8 mouse cellular contexts compared by ENCODE assay signal in genomic region chr11:29692683-29693272, GRCm38 (mm10). TPM values are rescaled to one million over a fixed set of nuclear protein-coding genes. Genes with fewer than 3 reads are reported as not detected.
DNase-seq lines count a peak whose midpoint lies in the region; ATAC-seq and TF ChIP-seq lines count a peak whose summit lies in the region.

Gene Rtn4 (plus strand): TSS chr11:29692947.

- no peaks in the 10 kb centered on the region for H3K9me3 ChIP-seq in hindbrain, postnatal 0 days (ENCODE audit: low read length)

- intact Hi-C loops in gastrocnemius, adult 2 months (cut with DNase I): loop anchor here (1.0 to 10.0 kb wide), 3 partner anchors 145 to 425 kb away; partner anchors contain the start of genes Ccdc88a and Clhc1
- intact Hi-C loops in left cerebral cortex, adult 2 months (cut with DNase I): loop anchor here (1.0 to 10.0 kb wide), 3 partner anchors 144 to 428 kb away; partner anchors contain the start of genes Ccdc88a and Rps27a

- H3K27ac ChIP-seq in gastrocnemius, adult 2 months: peak within 1 kb of the TSS; percentile 95
- peak within 1 kb of the TSS; percentile 97 for H3K27ac ChIP-seq in hindbrain, postnatal 0 days
- peak within 1 kb of the TSS; percentile 96 for H3K27ac ChIP-seq in left cerebral cortex, adult 2 months

- H3K9ac ChIP-seq in hindbrain, postnatal 0 days (replicated peaks; ENCODE audit: low read length): peak within 1 kb of the TSS; percentile 87

- no peak; the same call in 1 of the 2 replicates for TF ChIP-seq CTCF in gastrocnemius, adult 2 months (IDR thresholded peaks at IDR 0.05)
- no peak for TF ChIP-seq CTCF in hindbrain, postnatal 0 days (IDR thresholded peaks at IDR 0.05; ENCODE audit: low read depth)
- no peak; the same call in 1 of the 2 replicates for TF ChIP-seq CTCF in left cerebral cortex, adult 2 months (IDR thresholded peaks at IDR 0.05)

- peak within 1 kb of the TSS; percentile 96 for H3K4me3 ChIP-seq in gastrocnemius, adult 2 months
- peak within 1 kb of the TSS; percentile 90 for H3K4me3 ChIP-seq in hindbrain, postnatal 0 days (ENCODE audit: low read length)
- peak within 1 kb of the TSS; percentile 92 for H3K4me3 ChIP-seq in left cerebral cortex, adult 2 months

- H3K4me1 ChIP-seq in hindbrain, postnatal 0 days (ENCODE audit: insufficient read depth, low read length): no peaks in the 10 kb centered on the region

- peak within 1 kb of the TSS; percentile 76 for H3K4me2 ChIP-seq in hindbrain, postnatal 0 days (ENCODE audit: low read depth, low read length)

- WGBS in hindbrain, postnatal 0 days: under 1% methylated on average over 43 of the region's 43 CpGs

- ATAC-seq in common myeloid progenitor, adult 5-6 weeks (replicated peaks; ENCODE audit: low read depth, poor library complexity, severe bottlenecking): peak; percentile 91
- ATAC-seq in hindbrain, postnatal 0 days: peak; percentile 98
- ATAC-seq in megakaryocyte, adult 5-6 weeks (ENCODE audit: poor library complexity, severe bottlenecking): peak; percentile 88

- no peaks in the 10 kb centered on the region for H3K36me3 ChIP-seq in hindbrain, postnatal 0 days (ENCODE audit: insufficient read depth, low read length)

- DNase-seq in ZHBTc4 (ENCODE audit: low read depth, low spot score): peak; percentile 100
- peak; percentile 99 for DNase-seq in gastrocnemius, adult 2 months
- peak; percentile 98 for DNase-seq in hindbrain, postnatal 0 days (ENCODE audit: low spot score)
- peak; percentile 95 to 97 for DNase-seq in left cerebral cortex, adult 2 months (ENCODE audit: extremely low spot score in 1 of 2, low spot score in 2 of 2)
- DNase-seq in right cerebral cortex, adult 2 months (ENCODE audit: low spot score in 2 of 2): peak; percentile 96 to 98
- peak; percentile 98 for DNase-seq in urinary bladder, postnatal 14 days (ENCODE audit: low spot score)

- no peaks in the 10 kb centered on the region for H3K27me3 ChIP-seq in hindbrain, postnatal 0 days (ENCODE audit: insufficient read depth, low read length)

RNA-seq across cellular contexts. Expression of gene Rtn4, which starts in this region (rescaled TPM):
- total RNA-seq in common myeloid progenitor, adult 5-6 weeks (2017): 84.0 and 96.0 TPM in 2 replicates
- 100 to 1,000 TPM; 639 to 764 TPM for total RNA-seq in gastrocnemius, adult 2 months (2021)
- 243 and 263 TPM in 2 replicates for total RNA-seq in hindbrain, postnatal 0 days (2014; rRNA removed)
- 130 and 135 TPM in 2 replicates for polyA plus RNA-seq in hindbrain, postnatal 0 days (2015; fragmentation: Nextera tagmentation; extraction: Ambion mirVana)
- total RNA-seq in left cerebral cortex, adult 2 months (2021): 100 to 1,000 TPM; 607 to 709 TPM
- total RNA-seq in megakaryocyte, adult 5-6 weeks (2015): 129 and 142 TPM in 2 replicates
- 128 and 135 TPM in 2 replicates for total RNA-seq in megakaryocyte, adult 5-6 weeks (2017)

Comparison
In these comparisons a context has a peak if more than half of its experiments do, and no peak if none do; other contexts are left out.
1. Peak in every context shown above with its lines: DNase-seq, ATAC-seq, H3K4me3 ChIP-seq and H3K27ac ChIP-seq.